Mouse (Mus musculus) ES-Bruce4 (cell line): ENCODE results near the gene Vcl.

Experiments used
- CTCF ChIP-seq: IDR thresholded peaks from one replicate; pipeline ENCODE4 v1.8.1; 2011; ENCODE audit warnings: low read depth, low read length
- POLR2A ChIP-seq: IDR thresholded peaks from one replicate; pipeline ENCODE4 v1.8.1; 2011; ENCODE audit warnings: low read length; ENCODE audit not compliant: insufficient read depth

DNA sequence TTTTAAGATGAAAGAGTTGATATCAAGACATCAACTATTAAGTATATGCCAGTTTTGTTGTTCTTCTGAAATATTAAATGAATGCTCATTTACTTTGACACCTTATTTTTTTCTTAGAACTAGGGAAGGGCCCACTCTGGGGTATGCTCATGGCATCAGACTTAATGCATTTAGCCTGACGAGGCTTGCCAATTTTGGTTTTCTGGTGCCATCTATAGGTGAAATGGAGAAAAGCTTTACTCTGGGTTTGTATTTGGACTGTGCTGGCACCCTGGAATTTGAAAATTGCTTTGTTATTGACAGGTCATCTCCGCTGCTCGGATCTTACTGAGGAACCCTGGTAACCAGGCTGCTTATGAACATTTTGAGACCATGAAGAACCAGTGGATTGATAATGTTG is 89.8 kb downstream of the Vcl start:
- TF ChIP-seq CTCF (no peak), POLR2A (no peak)
